8 mouse cellular contexts compared by ENCODE assay signal in genomic region chr12:110600225-110600991, GRCm38 (mm10). TPM values are rescaled to one million over a fixed set of nuclear protein-coding genes. Genes with fewer than 3 reads are reported as not detected.
A peak's percentile ranks its signal among the peaks of the same experiment; 100 is the strongest.
DNase-seq lines count a peak whose midpoint lies in the region; ATAC-seq lines count a peak whose summit lies in the region.

No protein-coding gene starts in this region.

- no peaks in the 10 kb centered on the region for H3K9me3 ChIP-seq in kidney, embryonic 15.5 days (replicated peaks)
- no peaks in the 10 kb centered on the region for H3K9me3 ChIP-seq in forebrain, embryonic 15.5 days

- H3K4me1 ChIP-seq in kidney, embryonic 15.5 days, result peaks cover 26% of the 10 kb centered on the region
- peaks cover 37% of the 10 kb centered on the region for H3K4me1 ChIP-seq in forebrain, embryonic 15.5 days

- H3K4me3 ChIP-seq in kidney, embryonic 15.5 days (replicated peaks), result peak overlapping the region; percentile 100
- H3K4me3 ChIP-seq in forebrain, embryonic 15.5 days, result peak overlapping the region; percentile 68
- H3K4me3 ChIP-seq in macrophage (ENCODE audit: inconsistent target), result peak overlapping the region; percentile 73

- H3K27ac ChIP-seq in kidney, embryonic 15.5 days, result no peak overlapping the region
- no peak overlapping the region for H3K27ac ChIP-seq in forebrain, embryonic 15.5 days (replicated peaks)
- no peak overlapping the region for H3K27ac ChIP-seq in macrophage

- H3K27me3 ChIP-seq in kidney, embryonic 15.5 days, result 0 out of 2 replicates have a peak, but pooled peaks cover 5% of the 10 kb centered on the region
- no peaks in the 10 kb centered on the region for H3K27me3 ChIP-seq in forebrain, embryonic 15.5 days

- DNase-seq in kidney, postnatal 14 days, result no peak
- DNase-seq in brain, adult 2 months (ENCODE audit: low read depth, low spot score), result peak; percentile 77
- DNase-seq in frontal cortex, postnatal 25 days (ENCODE audit: low spot score in 2 of 2), result no peak
- DNase-seq in adrenal gland, postnatal 4 days (ENCODE audit: low spot score in 2 of 2), result no peak
- no peak for DNase-seq in gastrocnemius, adult 18-20 months (ENCODE audit: low spot score)

- H3K36me3 ChIP-seq in kidney, embryonic 15.5 days, result no peaks in the 10 kb centered on the region
- H3K36me3 ChIP-seq in forebrain, embryonic 15.5 days, result no peaks in the 10 kb centered on the region
- H3K36me3 ChIP-seq in macrophage (ENCODE audit: inconsistent target), result no peaks in the 10 kb centered on the region

- WGBS in kidney, embryonic 15.5 days, result 55% methylated on average over 13 of the region's 13 CpGs
- WGBS in forebrain, embryonic 15.5 days, result 55% methylated on average over 13 of the region's 13 CpGs
- WGBS in macrophage (ENCODE audit: missing documents), result 66% methylated on average over 13 of the region's 13 CpGs

- H3K79me2 ChIP-seq in macrophage (ENCODE audit: inconsistent target), result peaks cover 38% of the 10 kb centered on the region

- no peak; the same call in none of the 2 replicates for ATAC-seq in kidney, embryonic 15.5 days (replicated peaks; ENCODE audit: low FRiP score)
- no peak; the same call in 1 of the 2 replicates for ATAC-seq in forebrain, embryonic 15.5 days (replicated peaks)

- peak overlapping the region; percentile 27; the same call in 1 of the 2 replicates for H3K9ac ChIP-seq in kidney, embryonic 15.5 days
- H3K9ac ChIP-seq in forebrain, embryonic 15.5 days (replicated peaks), result peak overlapping the region; percentile 96

- H3K4me2 ChIP-seq in kidney, embryonic 15.5 days, result peak overlapping the region; percentile 68
- H3K4me2 ChIP-seq in forebrain, embryonic 15.5 days (replicated peaks), result peak overlapping the region; percentile 77

RNA-seq across cellular contexts. Expression of gene Dync1h1, which starts 0.8 kb away (rescaled TPM):
- 38.6 and 52.4 TPM in 2 replicates for polyA plus RNA-seq in kidney, embryonic 15.5 days (2015; fragmentation: Nextera tagmentation; extraction: Ambion mirVana)
- polyA plus RNA-seq in forebrain, embryonic 15.5 days (2015; fragmentation: Nextera tagmentation; extraction: Ambion mirVana), result 96.2 and 97.4 TPM in 2 replicates
- 1,000 to 10,000 TPM in 1 of 26 experiments, 100 to 1,000 TPM in 25; 150 to 1,167 (median 615) TPM for total RNA-seq in macrophage (2018; cell fraction: chromatin; rRNA removed)
- total RNA-seq in macrophage (2018; cell fraction: cytosol; rRNA removed), result 100 to 1,000 TPM; 112 to 317 (median 168) TPM
- total RNA-seq in macrophage (2018; cell fraction: nucleus; rRNA removed), result 100 to 1,000 TPM; 171 to 573 (median 363) TPM
- 102 to 142 TPM (median 104 TPM) in 3 replicates for polyA plus RNA-seq in macrophage (2018)
- 100 to 1,000 TPM; 116 to 140 TPM for total RNA-seq in adrenal gland, postnatal 4 days (2021)
- 10 to 100 TPM; 64.3 to 70.9 TPM for total RNA-seq in gastrocnemius, adult 18-20 months (2021)
